Mouse (Mus musculus): ENCODE data around the gene H2-D1.

DNA sequence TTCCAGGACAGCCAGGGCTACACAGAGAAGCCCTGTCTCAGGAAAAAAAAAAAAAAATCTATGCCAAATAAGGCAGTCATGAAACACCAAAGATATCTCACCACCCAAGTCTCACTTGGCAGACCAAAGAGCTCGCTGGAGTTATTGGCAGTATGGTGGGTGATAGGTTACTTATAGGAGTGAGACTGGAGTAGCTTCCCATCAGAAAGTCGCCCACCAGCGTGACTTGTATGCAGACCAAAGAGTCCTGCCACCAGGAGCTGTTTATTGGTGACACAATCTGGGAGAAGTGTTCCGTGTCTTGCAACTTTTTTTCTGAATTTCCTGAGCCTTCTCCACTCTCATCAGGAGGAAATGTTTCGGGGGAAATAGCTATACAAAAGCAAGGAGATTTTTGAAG, 22.8 kb upstream of the H2-D1 start:
- no peak for TF ChIP-seq JUND (IDR thresholded peaks at IDR 0.05; ENCODE audit: low read depth, low read length)
- no peak for TF ChIP-seq RCOR1 (IDR thresholded peaks at IDR 0.05; ENCODE audit: low read depth, low read length)
- TF ChIP-seq EP300 (IDR thresholded peaks at IDR 0.05; ENCODE audit: low read depth in 1 of 2, low read length in 2 of 2), result no peak
- TF ChIP-seq POLR2A (IDR thresholded peaks at IDR 0.05; ENCODE audit: control insufficient read depth in 1 of 2, insufficient read depth in 1 of 2, low read depth in 1 of 2, low read length in 2 of 2, poor library complexity in 1 of 2), result no peak
- TF ChIP-seq HCFC1 (IDR thresholded peaks at IDR 0.05; ENCODE audit: low read depth, low read length), result no peak
- no peak for TF ChIP-seq CTCF (IDR thresholded peaks at IDR 0.05 in 2 of 3, conservative IDR thresholded peaks at IDR 0.05 in 1 of 3; ENCODE audit: control insufficient read depth in 1 of 3, insufficient read depth in 1 of 3, low read depth in 2 of 3, low read length in 3 of 3, poor library complexity in 1 of 3, severe bottlenecking in 1 of 3)
- TF ChIP-seq NRF1 (IDR thresholded peaks at IDR 0.05; ENCODE audit: insufficient read depth, low read depth, low read length, poor library complexity, severe bottlenecking), result no peak
- TF ChIP-seq CHD2 (IDR thresholded peaks at IDR 0.05; ENCODE audit: low read length), result no peak
- no peak for TF ChIP-seq MXI1 (IDR thresholded peaks at IDR 0.05; ENCODE audit: low read depth, low read length)
- TF ChIP-seq ZC3H11A (IDR thresholded peaks at IDR 0.05; ENCODE audit: low read depth, low read length), result no peak
- TF ChIP-seq ZKSCAN1 (IDR thresholded peaks at IDR 0.05; ENCODE audit: low read depth, low read length), result no peak
- no peak for TF ChIP-seq MAFK (IDR thresholded peaks at IDR 0.05; ENCODE audit: borderline replicate concordance, low read depth, low read length)
- TF ChIP-seq KAT2A (conservative IDR thresholded peaks at IDR 0.05; ENCODE audit: low read depth, low read length), result no peak
- no peak for TF ChIP-seq ZMIZ1 (IDR thresholded peaks at IDR 0.05; ENCODE audit: low read depth, low read length)
